Comparison of ENCODE assay signal across 8 mouse cellular contexts in genomic region chr4:133092453-133092901, GRCm38 (mm10). TPM values are rescaled to one million over a fixed set of nuclear protein-coding genes. Genes with fewer than 3 reads are reported as not detected.
A peak's percentile ranks its signal among the peaks of the same experiment; 100 is the strongest.
DNase-seq lines count a peak whose midpoint lies in the region; ATAC-seq and TF ChIP-seq lines count a peak whose summit lies in the region.

No protein-coding gene starts in this region.

- H3K9ac ChIP-seq in embryonic facial prominence, embryonic 11.5 days (replicated peaks; ENCODE audit: low read length): peak overlapping the region; percentile 47
- peak overlapping the region; percentile 75 for H3K9ac ChIP-seq in heart, embryonic 16.5 days (ENCODE audit: low read length)
- peak overlapping the region; percentile 32; the same call in 1 of the 2 replicates for H3K9ac ChIP-seq in kidney, postnatal 0 days (ENCODE audit: low read depth, low read length)
- H3K9ac ChIP-seq in lung, postnatal 0 days (replicated peaks; ENCODE audit: low read depth): no peak overlapping the region; the same call in 1 of the 2 replicates

- no peaks in the 10 kb centered on the region for H3K27me3 ChIP-seq in embryonic facial prominence, embryonic 11.5 days (ENCODE audit: control insufficient read depth, insufficient read depth, low read length)
- no peaks in the 10 kb centered on the region for H3K27me3 ChIP-seq in heart, embryonic 16.5 days (ENCODE audit: control insufficient read depth, insufficient read depth, low read length)
- no peaks in the 10 kb centered on the region for H3K27me3 ChIP-seq in kidney, postnatal 0 days (ENCODE audit: insufficient read depth, low read length)
- H3K27me3 ChIP-seq in lung, postnatal 0 days (replicated peaks; ENCODE audit: insufficient read depth, low read length): no peaks in the 10 kb centered on the region

- no peak for TF ChIP-seq EP300 in lung, postnatal 0 days (IDR thresholded peaks at IDR 0.05)

- peak overlapping the region; percentile 16; the same call in 1 of the 2 replicates for H3K4me2 ChIP-seq in embryonic facial prominence, embryonic 11.5 days (ENCODE audit: low read depth, low read length)
- H3K4me2 ChIP-seq in heart, embryonic 16.5 days (ENCODE audit: low read depth, low read length): peak overlapping the region; percentile 62
- peak overlapping the region; percentile 36 for H3K4me2 ChIP-seq in kidney, postnatal 0 days (ENCODE audit: low read length)
- peak overlapping the region; percentile 36 for H3K4me2 ChIP-seq in lung, postnatal 0 days (replicated peaks; ENCODE audit: low read depth, low read length)

- peak; percentile 66 for DNase-seq in 416B (ENCODE audit: low read depth)
- DNase-seq in CD4-positive, CD25-positive, alpha-beta regulatory T cell, adult 2 months (ENCODE audit: low read depth, low spot score): peak; percentile 79
- DNase-seq in embryonic facial prominence, embryonic 11.5 days (ENCODE audit: low spot score): peak; percentile 58
- peak; percentile 89 for DNase-seq in kidney, postnatal 0 days (ENCODE audit: low spot score)
- peak; percentile 73 for DNase-seq in lung, postnatal 0 days (ENCODE audit: low spot score)
- DNase-seq in retina, embryonic 14.5 days (ENCODE audit: low spot score): peak; percentile 71
- DNase-seq in urinary bladder, postnatal 25 days (ENCODE audit: low spot score): no peak

- TF ChIP-seq CTCF in kidney, postnatal 0 days (IDR thresholded peaks at IDR 0.05; ENCODE audit: low read depth): no peak; the same call in 1 of the 2 replicates
- peak; percentile 24; the same call in 1 of the 2 replicates for TF ChIP-seq CTCF in lung, postnatal 0 days (IDR thresholded peaks at IDR 0.05)

- no peak overlapping the region for H3K4me3 ChIP-seq in embryonic facial prominence, embryonic 11.5 days (ENCODE audit: low read depth, low read length)
- H3K4me3 ChIP-seq in heart, embryonic 16.5 days (ENCODE audit: low read length): peak overlapping the region; percentile 20
- no peak overlapping the region for H3K4me3 ChIP-seq in kidney, postnatal 0 days (replicated peaks; ENCODE audit: low read depth, low read length)
- no peak overlapping the region for H3K4me3 ChIP-seq in lung, postnatal 0 days (ENCODE audit: low read depth, low read length)

- no peaks in the 10 kb centered on the region for H3K36me3 ChIP-seq in embryonic facial prominence, embryonic 11.5 days (replicated peaks; ENCODE audit: control insufficient read depth, insufficient read depth, low read depth, low read length)
- H3K36me3 ChIP-seq in heart, embryonic 16.5 days (ENCODE audit: control insufficient read depth, insufficient read depth): no peaks in the 10 kb centered on the region
- no peaks in the 10 kb centered on the region for H3K36me3 ChIP-seq in kidney, postnatal 0 days (ENCODE audit: insufficient read depth, low read length)
- no peaks in the 10 kb centered on the region for H3K36me3 ChIP-seq in lung, postnatal 0 days (ENCODE audit: insufficient read depth, low read length)

- WGBS in embryonic facial prominence, embryonic 11.5 days: 5% methylated on average over 18 of the region's 18 CpGs
- WGBS in heart, embryonic 16.5 days: 4% methylated on average over 18 of the region's 18 CpGs
- WGBS in kidney, postnatal 0 days: 6% methylated on average over 18 of the region's 18 CpGs
- WGBS in lung, postnatal 0 days: 6% methylated on average over 18 of the region's 18 CpGs

- H3K27ac ChIP-seq in embryonic facial prominence, embryonic 11.5 days (replicated peaks; ENCODE audit: low read depth, low read length): peak overlapping the region; percentile 47
- H3K27ac ChIP-seq in heart, embryonic 16.5 days (ENCODE audit: low read length): peak overlapping the region; percentile 96
- H3K27ac ChIP-seq in kidney, postnatal 0 days: peak overlapping the region; percentile 85
- peak overlapping the region; percentile 48 for H3K27ac ChIP-seq in lung, postnatal 0 days (ENCODE audit: low read length)

- H3K4me1 ChIP-seq in embryonic facial prominence, embryonic 11.5 days (ENCODE audit: control insufficient read depth, insufficient read depth, low read length): peaks cover 23% of the 10 kb centered on the region
- peaks cover 77% of the 10 kb centered on the region for H3K4me1 ChIP-seq in heart, embryonic 16.5 days (ENCODE audit: control insufficient read depth, insufficient read depth, low read length)
- peaks cover 63% of the 10 kb centered on the region for H3K4me1 ChIP-seq in kidney, postnatal 0 days (replicated peaks; ENCODE audit: insufficient read depth, low read length)
- H3K4me1 ChIP-seq in lung, postnatal 0 days (ENCODE audit: insufficient read depth, low read depth, low read length): peaks cover 46% of the 10 kb centered on the region

- no peaks in the 10 kb centered on the region for H3K9me3 ChIP-seq in embryonic facial prominence, embryonic 11.5 days (replicated peaks; ENCODE audit: control insufficient read depth, low read length)
- H3K9me3 ChIP-seq in heart, embryonic 16.5 days (replicated peaks; ENCODE audit: control insufficient read depth, low read length): no peaks in the 10 kb centered on the region
- no peaks in the 10 kb centered on the region for H3K9me3 ChIP-seq in kidney, postnatal 0 days (replicated peaks; ENCODE audit: low read length)
- no peaks in the 10 kb centered on the region for H3K9me3 ChIP-seq in lung, postnatal 0 days (ENCODE audit: low read length)

- ATAC-seq in embryonic facial prominence, embryonic 11.5 days (replicated peaks; ENCODE audit: insufficient number of reproducible peaks, low FRiP score, low TSS enrichment, low read depth): no peak
- peak; percentile 15; the same call in 1 of the 2 replicates for ATAC-seq in heart, embryonic 16.5 days (replicated peaks; ENCODE audit: extremely low read depth, insufficient read depth, low FRiP score)
- peak; percentile 47 for ATAC-seq in kidney, postnatal 0 days (replicated peaks; ENCODE audit: low FRiP score, low read depth)
- ATAC-seq in lung, postnatal 0 days: peak; percentile 9; the same call in 1 of the 2 replicates

RNA-seq across cellular contexts. Expression of gene Wasf2, which starts 37.8 kb away (rescaled TPM):
- 66.9 and 75.9 TPM in 2 replicates for polyA plus RNA-seq in embryonic facial prominence, embryonic 11.5 days (2014; fragmentation: Nextera tagmentation; extraction: Ambion mirVana)
- polyA plus RNA-seq in heart, embryonic 16.5 days (2015; fragmentation: Nextera tagmentation; extraction: Ambion mirVana): 45.0 and 66.3 TPM in 2 replicates
- polyA plus RNA-seq in kidney, postnatal 0 days (2015; fragmentation: Nextera tagmentation; extraction: Ambion mirVana): 98.8 and 113 TPM in 2 replicates
- polyA plus RNA-seq in lung, postnatal 0 days (2015; fragmentation: Nextera tagmentation; extraction: Ambion mirVana): 149 and 153 TPM in 2 replicates
